Mouse (Mus musculus) cerebellum, adult 9-10 months (tissue): ENCODE results near the gene Cntn1.
A peak's percentile ranks its signal among the peaks of the same experiment; 100 is the strongest.

Experiments used
- DNase-seq: peaks from one replicate; pipeline ENCODE4 v3.0.0; 2022

Gene Cntn1

DNA sequence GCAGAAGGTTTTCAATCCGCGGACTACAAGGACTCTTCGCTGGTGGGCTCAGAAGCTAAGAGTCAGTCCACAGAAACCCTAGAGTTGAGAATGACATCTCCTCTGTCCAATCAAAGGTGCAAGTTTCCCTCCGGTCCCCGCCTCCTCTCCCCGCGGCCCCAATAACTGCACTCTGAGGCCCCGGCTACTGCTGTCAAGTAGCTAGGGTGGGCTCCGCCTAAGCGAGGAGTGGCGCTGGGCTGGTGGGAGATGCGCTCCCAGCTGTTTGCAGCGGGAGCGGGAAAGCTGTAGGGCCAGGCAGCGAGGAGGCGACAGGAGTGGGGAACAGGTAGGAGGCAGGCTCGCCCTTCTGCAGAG lies at the start of gene Cntn1:
Cntn1 (plus strand) TSS at position 170 of the 357 bp plus-strand sequence.
- peak; percentile 95 for DNase-seq

DNA sequence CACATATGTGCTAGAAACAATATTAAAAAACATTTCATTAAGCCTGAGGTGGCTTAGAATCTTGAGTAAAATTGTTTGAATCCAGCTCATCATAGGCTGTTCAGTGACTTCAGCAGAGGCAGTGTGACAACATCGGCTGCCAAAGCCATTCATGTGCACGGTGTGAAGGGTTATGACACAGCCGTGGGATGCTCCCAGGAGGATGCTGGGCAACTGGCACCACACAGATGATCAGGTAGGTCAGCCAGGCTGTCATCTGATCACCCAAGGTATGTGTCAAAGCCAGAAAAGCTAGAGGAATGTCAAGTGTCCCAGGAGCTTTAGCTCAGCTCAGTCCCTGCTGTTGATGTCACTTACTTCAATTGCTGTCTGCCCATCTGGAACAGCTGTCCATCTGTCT lies 49.5 kb upstream of the Cntn1 start:
- no peak for DNase-seq

DNA sequence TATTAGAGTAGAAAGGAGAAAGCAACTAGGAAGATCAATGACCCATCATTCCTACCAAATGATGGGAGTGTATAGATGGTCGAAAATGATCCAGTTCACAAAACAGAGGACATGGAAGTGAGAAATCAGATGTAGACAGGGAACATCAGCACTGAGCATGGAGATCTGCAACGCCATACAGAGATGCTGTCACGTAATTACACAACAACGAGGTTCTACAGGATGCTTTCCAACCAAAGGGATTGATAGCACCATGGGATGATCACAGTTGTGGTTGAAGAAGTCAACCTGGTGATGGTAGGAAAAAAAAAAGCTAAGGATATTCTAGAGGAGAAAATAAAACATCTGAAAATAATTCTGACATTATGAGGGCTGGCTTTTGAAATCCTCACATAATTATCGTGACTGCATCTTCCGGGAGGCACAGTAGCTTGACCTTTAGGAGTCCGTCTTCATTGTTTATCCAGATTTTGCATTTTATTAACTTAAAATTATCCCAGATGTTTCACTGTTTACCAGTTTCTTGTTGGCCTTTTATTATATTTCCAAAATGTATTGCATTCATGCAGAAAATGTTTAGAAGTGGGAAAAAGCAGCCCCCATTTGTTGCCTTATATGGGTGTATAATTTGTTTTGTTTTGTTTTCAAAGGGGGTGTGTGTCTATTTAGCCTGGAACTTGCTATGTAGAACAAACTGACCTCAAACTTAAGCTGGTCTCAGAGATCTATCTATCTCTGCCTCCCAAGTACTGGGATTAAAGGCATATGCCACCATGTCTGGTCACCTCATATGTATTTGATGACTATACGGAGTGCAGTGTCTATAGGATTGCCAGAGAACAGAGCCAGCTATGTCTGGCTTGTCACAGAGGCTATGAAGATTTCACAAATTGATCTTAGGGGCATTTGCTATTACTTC lies 38.5 kb upstream of the Cntn1 start:
- DNase-seq = no peak

DNA sequence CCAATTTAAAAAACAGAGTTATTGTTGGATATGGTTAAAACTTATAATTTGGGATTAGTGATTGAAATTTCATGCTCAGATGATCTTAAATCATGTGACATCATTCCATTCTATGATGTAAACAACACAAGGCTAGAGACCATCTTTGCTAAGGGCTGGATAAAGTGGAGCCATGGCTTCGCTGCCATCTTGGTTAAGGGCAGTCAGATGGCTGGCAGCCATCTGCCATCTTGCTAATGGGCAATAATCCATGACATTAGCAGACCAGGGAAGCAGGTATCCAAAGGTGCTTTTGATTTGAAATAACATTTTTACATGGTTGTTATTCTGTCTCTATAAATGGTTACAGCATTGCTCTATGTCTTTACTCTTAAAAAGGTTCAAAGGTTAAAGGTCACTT lies 16.9 kb upstream of the Cntn1 start:
- no peak for DNase-seq

DNA sequence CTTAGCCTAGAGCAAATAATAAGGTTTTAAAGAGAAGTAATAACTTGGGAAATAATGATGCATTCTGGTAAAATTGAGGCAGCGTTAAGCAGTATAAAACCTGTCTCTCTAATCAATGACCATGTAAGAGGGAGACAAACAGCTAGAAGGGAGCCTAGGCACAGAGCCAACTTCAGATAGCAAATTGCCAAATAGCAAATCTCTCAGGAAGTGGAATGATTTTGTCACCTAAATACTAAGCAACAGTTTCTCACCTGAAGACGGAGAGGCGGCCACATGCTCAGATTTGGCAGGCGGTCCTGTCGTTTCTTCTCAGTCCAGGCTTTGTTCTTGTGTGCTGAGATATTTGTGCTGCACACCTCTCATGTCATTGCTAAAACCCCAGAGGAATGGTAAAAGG lies 8.4 kb upstream of the Cntn1 start:
- DNase-seq = no peak

DNA sequence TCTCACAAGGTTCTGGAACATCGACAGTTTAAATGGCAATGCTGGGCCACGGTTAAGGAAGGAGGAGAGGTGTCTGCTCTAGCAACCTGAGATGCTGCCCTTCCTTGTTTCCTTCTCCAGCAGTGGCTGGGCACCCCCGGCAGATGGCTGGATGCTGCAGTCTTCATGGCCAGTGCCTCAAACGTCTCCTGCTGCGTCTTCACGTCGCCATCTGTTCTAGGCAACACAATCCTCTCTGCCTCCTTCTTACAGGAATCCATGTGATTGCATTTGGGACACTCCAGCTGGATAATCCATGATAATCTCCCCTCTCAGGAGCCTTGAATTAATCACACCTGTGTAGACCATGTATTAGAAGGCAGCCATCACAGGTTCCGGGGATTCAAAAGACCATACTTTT lies 4.9 kb upstream of the Cntn1 start:
- DNase-seq = peak; percentile 81

DNA sequence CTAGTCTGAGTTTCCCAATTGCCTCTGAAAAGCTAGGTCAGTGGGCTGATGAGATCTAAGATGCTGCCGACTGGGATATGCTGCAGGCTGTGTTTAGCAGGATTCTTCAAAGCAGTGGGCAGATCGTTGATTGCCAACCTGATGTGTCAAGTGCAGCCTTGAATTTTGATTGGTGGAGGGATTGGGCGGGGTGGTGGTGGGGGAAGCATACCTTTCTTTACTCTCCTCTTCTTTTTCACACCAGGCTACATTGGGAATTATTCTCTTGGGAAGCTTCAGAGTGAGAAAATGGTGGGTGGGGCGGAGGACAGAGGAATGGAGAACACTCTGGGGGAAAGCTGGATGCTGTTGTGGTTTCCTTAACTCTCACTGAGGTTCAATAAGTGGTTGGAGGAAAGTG lies 2.9 kb upstream of the Cntn1 start:
- no peak for DNase-seq

DNA sequence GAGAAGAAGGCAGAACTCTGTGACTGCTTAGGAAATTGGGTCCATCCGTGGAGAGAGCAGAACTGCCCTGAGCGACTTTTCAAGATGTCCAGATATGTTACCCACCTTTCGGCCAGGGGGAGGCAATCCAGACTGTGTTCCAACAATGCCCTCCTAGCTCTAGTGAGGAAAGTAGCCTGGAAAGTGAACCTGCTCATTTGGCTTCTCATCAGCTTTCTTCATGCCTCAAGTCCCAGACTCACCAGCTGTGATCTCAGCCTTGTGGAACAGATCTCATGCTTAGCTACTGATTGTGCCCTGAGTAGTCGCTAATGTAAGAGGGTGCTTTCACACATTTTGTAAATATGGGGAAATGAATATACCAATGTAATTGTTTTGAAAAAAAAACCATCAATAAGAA lies 2.4 kb upstream of the Cntn1 start:
- DNase-seq = no peak

DNA sequence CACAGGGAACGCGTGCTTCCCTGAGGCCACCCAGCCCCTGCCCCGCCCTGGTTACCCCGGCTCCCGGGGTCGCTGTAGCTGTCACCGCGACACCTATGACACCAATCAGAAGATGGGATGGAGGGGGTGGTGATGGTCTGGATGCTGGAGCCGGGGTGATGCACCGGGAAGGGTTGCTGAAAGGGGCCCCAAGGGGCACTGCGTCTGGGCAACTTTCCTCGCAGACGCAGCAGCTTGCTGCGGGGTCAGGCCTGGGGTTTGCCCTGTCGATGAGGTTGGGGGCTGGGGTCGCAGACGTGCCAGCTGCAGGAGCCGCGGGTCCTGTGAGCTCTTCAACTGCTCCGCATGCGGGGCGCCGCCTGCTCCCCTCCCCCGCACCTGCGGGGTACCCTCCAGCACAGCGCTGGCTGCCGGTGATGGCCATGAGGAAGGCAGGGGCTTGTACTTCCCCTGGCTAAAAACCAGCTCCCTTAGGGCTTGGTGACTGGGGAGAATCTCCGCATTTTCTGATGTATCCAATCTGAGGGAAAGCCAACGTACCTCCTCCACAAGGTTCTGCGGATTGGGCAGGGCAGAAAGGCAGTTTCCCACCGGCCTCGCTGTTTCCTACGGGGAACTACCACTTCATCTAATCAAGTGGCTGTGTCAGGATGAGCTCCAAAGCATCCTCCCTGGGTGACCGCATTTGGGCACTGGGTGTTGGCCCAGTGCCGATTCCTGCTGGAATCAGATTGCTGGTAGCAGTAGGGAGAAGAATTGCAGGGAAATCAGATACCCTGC lies 578 bp downstream of the Cntn1 start:
- DNase-seq = peak; percentile 92

DNA sequence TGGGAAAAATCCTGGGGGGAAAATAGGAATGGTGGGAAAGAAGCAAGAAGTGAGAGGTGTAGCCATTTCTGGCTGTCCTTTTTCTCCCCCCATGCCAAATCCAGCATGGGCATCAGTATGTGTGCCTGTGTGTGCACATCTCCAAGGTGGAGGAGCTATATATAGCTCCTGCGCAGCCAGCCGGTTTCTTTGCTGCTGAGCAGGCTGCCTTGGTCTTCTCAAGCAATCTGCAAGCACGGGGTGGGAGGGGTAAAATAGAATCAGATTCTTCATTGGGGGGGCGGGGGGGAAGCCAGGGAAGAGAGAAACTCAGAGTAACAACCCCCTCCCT lies 1.1 kb downstream of the Cntn1 start:
- DNase-seq = no peak

DNA sequence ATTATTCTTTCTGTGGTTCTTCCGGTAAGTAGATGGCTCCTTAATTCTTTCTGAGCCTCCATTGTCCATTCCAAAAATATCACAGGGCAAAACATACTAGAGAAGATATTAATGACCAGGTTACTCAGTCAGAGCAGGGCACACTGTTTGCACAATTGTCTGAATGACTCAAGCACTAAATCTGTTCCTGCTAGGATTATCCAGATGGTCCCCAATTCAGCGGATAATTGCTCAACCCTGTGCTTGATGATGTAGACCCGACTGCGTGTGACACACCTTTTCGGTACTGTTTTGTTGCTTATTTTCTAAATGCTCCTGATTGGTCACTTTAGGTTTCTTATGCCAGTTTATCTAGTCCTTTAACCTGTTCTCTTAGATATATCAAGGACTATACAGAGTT lies 6.6 kb downstream of the Cntn1 start:
- peak; percentile 61 for DNase-seq

DNA sequence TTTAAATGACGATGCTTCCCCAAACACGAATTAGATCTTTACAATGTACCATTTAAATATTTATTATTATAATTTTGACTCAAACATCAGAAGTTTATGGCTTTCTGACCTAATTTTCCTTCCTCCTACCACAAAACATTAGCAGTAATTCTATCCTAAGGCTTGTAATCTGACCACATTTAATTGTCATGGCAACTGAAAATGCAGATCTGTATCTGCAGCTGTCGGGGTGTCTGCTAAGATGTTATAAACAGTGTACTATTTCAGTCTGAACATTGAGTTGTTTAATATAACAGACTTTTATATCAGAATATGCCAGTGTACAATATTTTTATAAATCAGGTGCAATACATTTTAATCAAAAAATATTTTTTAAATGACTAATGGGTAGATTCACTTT lies 10.0 kb downstream of the Cntn1 start:
- no peak for DNase-seq

DNA sequence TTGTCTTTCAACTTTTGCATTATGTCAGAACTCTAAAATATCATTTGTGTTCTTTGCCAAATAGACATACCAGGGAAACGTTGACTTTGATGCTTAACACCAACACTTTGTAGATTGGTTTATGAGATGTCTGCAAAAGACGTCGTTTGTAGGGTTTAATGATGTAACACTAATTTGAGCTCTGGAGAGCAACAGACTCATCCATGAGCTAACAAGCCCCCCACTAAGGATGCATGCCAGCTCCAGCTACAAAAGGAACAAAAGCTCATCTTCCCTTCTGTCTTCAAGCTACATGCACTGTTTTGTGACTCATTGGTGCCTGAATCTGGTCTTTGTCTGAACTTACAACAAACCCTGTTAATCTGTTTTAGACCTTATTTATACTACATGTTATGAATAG lies 28.5 kb downstream of the Cntn1 start:
- DNase-seq = no peak

DNA sequence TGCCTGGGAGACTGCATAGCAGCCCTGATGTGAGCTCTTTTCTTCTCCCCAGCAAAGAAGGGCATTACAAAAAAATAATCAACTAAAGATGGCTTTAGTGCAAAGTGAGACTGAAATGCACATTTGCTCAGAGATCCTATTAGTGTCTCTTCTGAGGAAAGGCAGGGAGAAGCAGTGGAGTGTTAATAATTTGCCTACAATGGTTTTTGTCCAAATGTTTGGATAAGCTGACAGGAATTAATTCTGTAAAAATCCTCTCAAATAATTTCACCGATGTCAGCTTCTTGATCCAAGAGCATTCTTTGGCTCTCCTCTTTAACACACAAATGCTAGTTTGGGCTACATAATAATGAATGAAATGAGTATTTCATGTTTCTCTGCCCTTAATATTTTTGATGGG lies 34.9 kb downstream of the Cntn1 start:
- DNase-seq = peak; percentile 73

DNA sequence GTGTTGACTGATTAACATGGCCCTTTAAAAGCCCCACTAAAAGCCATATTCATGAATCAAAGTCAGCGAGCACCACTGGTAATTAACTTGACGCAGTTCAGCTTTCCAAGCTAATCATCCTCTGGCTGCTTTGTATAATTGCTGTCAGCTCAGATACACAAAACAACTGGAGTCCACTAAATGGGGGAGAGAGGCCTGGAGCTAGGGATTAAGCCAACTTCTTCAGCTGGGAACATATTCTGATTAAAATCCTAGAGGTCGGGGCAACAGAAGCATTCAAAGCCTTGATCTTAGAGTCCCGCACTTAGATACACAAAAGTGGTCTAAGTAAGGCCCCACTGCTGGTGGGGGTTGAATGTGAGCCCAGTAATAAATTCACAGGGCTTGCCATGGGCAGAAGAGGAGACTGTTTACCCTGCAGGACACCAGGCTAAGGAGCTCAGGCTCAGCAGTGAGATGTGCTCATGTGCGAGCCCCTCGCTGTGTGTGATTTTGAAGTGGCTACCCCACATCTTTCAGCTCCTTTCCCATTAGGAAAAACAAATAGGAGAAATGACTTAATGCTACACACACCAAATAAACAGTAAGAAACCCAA lies 36.8 kb downstream of the Cntn1 start:
- DNase-seq = no peak

DNA sequence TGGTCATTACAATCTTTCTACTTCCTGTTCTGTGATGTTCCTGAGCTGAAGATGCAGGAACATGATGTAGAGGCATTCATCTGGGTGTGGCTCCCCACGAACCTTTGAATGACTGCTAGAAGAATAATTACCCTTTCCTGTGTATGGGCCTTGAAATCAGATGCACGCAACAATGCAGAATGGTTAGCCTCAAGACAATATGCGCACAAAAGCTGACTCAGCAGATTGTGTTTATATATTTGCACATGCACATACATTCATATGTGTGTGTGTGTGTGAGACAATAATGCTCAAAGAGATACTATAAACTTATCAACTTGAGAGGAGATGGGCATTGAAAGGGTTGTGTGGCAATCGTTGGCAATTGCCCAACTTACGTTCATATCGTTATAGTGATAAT lies 39.8 kb downstream of the Cntn1 start:
- no peak for DNase-seq

DNA sequence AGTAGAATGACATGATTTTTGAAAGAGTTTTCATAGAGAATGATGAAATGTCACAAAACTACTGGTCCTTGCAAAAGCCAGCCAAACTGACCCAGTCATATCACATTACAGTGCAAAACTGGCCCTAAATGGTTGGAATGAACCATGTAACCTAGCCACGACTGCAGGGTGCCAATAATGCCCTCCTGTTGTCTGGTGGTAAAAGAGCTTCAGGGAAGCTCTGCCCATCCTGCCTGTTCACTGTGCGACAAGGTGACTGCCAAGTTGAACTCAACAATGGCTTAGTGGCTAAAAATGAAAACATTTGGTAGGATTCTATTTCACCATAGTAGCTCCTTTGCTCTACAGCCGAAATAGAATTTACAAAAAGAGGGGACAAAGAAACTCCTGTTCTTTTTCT lies 41.1 kb downstream of the Cntn1 start:
- DNase-seq = peak; percentile 58

DNA sequence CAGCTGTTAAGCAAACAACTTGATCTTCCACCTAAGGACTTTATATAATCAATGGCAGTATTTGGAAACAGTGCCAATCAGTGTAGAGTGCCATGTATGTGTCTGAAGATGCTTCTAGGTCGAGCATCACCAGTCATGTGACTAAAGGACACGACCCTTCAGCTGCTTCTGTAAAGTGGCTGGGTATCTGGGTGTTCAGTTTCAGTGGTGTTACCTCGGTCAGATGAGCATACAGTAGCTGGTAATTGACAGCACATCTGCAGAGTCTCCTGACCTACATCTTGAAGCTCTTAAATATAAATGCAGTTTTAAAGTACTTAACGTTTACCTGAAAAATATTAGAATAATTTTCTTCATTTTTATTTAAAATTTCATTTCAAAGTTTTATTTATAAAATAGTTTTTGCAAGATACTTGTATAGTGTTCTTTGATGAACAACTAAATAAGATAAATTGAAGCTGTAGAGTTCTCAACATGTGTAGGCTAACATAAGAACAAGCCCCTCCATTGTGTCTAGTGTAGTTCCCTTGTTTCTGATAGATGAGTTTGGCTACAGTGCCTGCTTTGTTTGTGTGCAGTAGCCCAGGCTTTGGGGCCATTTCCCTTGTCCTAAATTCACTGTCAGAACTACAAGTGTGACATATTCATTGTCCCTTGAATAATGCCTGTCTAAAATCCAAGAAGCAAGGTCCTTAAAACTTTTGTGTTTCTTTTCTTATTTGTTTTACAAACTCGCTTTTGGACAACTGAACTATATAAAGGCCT lies 48.6 kb downstream of the Cntn1 start:
- DNase-seq = no peak

DNA sequence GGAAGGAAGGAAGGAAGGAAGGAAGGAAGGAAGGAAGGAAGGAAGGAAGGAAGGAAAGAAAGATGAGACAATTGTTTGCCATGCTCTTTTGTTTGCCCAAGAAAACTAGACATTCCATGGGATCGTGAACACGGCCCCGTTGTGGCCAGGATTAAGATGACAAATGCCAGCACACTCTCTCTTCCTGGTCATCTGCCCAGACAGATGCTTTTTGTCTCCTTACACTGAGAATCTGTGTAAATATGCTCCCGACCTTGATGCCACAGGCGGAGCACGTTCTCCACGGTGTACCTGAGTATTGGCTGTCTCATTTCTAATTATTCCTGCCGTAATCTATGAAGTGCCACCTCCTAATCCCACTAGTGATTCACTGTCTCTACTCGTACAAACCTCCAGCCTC lies 51.0 kb downstream of the Cntn1 start:
- no peak for DNase-seq

DNA sequence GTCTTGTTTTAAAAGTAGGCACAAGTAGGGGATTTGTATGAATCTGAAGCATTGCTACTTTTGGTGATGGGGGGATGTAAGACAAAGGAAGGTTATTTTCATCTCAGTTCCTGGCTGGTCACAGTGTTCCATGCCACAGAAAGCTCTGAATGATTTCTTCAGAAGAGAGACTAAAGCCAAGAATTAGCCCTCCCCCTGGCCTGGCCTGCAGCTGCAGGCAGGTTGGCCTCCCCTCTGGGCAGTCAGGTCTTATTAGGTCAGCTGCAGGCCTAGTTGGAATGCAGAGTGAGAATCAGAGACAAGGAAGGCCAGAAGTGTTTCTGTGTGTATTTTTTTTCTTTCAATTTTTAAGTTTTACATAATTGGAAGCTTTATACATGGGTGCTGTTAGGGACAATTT lies 61.5 kb downstream of the Cntn1 start:
- peak; percentile 34 for DNase-seq

DNA sequence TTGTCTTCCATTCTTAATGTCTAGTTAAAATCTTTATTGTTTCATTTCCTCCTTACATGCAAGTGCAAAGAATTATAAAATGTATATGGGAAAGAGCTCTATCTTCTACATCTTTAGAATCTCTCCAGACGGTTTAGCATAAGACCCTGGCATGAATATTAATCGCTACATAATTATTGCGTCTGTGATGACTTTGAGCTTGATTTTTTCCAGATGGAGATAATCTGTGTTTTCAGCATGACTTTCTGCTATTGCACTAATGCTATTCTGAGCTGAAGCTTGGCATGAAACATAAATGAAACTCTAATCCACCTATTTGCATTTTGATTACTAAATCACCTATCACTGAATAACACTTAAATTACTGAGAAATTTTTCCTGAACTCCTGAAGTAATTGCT lies 82.0 kb downstream of the Cntn1 start:
- DNase-seq = no peak

DNA sequence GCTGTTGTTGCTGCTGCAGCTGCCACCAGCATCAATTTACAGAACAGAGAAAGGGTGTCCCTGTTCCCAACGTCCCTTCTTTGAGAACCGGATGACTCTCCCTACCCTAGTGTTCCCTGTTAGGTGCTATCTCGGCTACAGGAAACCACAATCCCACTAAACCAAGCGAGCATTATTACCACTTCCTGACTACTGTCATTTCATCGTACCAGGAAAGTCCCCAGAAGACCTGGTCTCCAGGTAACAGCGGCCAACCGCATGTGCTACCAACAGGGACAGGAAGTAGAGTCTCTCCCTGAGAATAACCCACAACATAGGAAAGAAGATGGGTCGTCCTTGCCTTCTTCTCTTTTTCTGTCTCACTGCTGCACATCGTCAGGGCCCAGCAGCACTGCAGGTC lies 83.3 kb downstream of the Cntn1 start:
- no peak for DNase-seq

DNA sequence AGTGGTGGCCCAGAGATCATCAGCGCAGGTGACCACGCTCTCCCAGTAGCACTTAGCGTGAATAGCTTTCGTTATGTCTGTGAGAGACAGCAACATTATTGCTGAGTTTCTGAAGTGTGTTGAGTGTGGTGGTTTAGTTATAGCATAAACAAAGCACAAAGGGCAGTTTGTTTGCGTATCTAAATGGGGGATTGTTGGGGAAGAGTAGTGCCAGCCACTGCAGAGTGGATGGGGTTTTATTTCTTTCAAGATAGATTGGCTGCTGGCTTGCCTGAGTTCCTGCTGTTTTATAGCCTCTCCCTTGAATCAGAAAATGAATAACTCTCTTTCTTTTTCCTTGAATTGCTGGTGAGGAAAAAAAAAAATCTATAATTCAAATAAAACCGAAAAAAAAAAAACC lies 86.1 kb downstream of the Cntn1 start:
- no peak for DNase-seq
